Mouse (Mus musculus): ENCODE results near the gene Tjp3.
A peak's percentile ranks its signal among the peaks of the same experiment; 100 is the strongest.

Tjp3 gene

GRCm38 (mm10) chr10:81291511-81292104 lies at the start of gene Tjp3:
Tjp3 (minus strand) TSS chr10:81291581.
- no peak for DNase-seq

GRCm38 (mm10) chr10:81340551-81341332 lies 49.4 kb upstream of the Tjp3 start:
- DNase-seq: no peak

GRCm38 (mm10) chr10:81336558-81336957 lies 45.2 kb upstream of the Tjp3 start:
- DNase-seq: no peak

GRCm38 (mm10) chr10:81335393-81336340 lies 44.3 kb upstream of the Tjp3 start:
- no peak for DNase-seq

GRCm38 (mm10) chr10:81334324-81334723 lies 42.9 kb upstream of the Tjp3 start:
- no peak for DNase-seq

- DNase-seq: no peak
These were observed 40.9 kb upstream of the Tjp3 start for GRCm38 (mm10) chr10:81332277-81332676.

- DNase-seq: no peak
These were observed 38.6 kb upstream of the Tjp3 start for GRCm38 (mm10) chr10:81330007-81330406.

GRCm38 (mm10) chr10:81329194-81329975 lies 38.0 kb upstream of the Tjp3 start:
- no peak for DNase-seq

- DNase-seq: no peak
These were observed 37.0 kb upstream of the Tjp3 start, which contains the start of gene Tbxa2r for GRCm38 (mm10) chr10:81328386-81328785. Tbxa2r (plus strand) TSS chr10:81328731.

GRCm38 (mm10) chr10:81327959-81328358 lies 36.6 kb upstream of the Tjp3 start:
- no peak for DNase-seq

GRCm38 (mm10) chr10:81326858-81327257 lies 35.5 kb upstream of the Tjp3 start:
- no peak for DNase-seq

GRCm38 (mm10) chr10:81325781-81326180 lies 34.4 kb upstream of the Tjp3 start:
- DNase-seq: no peak

- no peak for DNase-seq
These were observed 33.8 kb upstream of the Tjp3 start for GRCm38 (mm10) chr10:81325176-81325575.

- no peak for DNase-seq
These were observed 32.6 kb upstream of the Tjp3 start for GRCm38 (mm10) chr10:81323791-81324530.

GRCm38 (mm10) chr10:81323141-81323775 lies 31.9 kb upstream of the Tjp3 start:
- no peak for DNase-seq

- no peak for DNase-seq
These were observed 31.1 kb upstream of the Tjp3 start for GRCm38 (mm10) chr10:81322444-81322843.

- no peak for DNase-seq
These were observed 30.1 kb upstream of the Tjp3 start for GRCm38 (mm10) chr10:81321436-81321835.

- DNase-seq: peak; percentile 100
These were observed 29.4 kb upstream of the Tjp3 start, which contains the start of gene Cactin for GRCm38 (mm10) chr10:81320550-81321347. Cactin (plus strand) TSS chr10:81321103.

GRCm38 (mm10) chr10:81319741-81320549 lies 28.6 kb upstream of the Tjp3 start:
- peak; percentile 60 for DNase-seq

Data from layer of hippocampus, adult 9-11 months (tissue).